Mouse (Mus musculus) bone marrow, adult 2 months (tissue): ENCODE results near the gene Grm1. TPM values are rescaled to one million over a fixed set of nuclear protein-coding genes. Genes with fewer than 3 reads are reported as not detected.

Experiments
- H3K27ac ChIP-seq: fragments of 200-500 bp; 2 replicates; pipeline ENCODE4 v1.5.1; 2012; ENCODE audit warnings: low read depth, mild to moderate bottlenecking, control low read depth, inconsistent platforms, low read length; ENCODE audit not compliant: control insufficient read depth, poor library complexity, insufficient read depth
- H3K4me1 ChIP-seq: fragments of 200-500 bp; 2 replicates; pipeline ENCODE4 v1.6.1; 2011; ENCODE audit warnings: low read length; ENCODE audit not compliant: control insufficient read depth, insufficient read depth
- H3K4me3 ChIP-seq: fragments of 200-500 bp; replicated peaks from 2 replicates; pipeline ENCODE3; 2011; ENCODE audit warnings: mild to moderate bottlenecking, low read depth, low read length, control low read depth; ENCODE audit not compliant: control insufficient read depth
- CTCF ChIP-seq: fragments of 200-500 bp; IDR thresholded peaks from 2 replicates; pipeline ENCODE4 v1.5.1; 2011; ENCODE audit warnings: low read length, control low read depth; ENCODE audit not compliant: control insufficient read depth, insufficient read depth
- POLR2A ChIP-seq: fragments of 200-500 bp; IDR thresholded peaks from 2 replicates; pipeline ENCODE4 v1.6.1; 2011; ENCODE audit warnings: low read depth, mild to moderate bottlenecking, control low read depth, low read length, borderline replicate concordance; ENCODE audit not compliant: control insufficient read depth
- WGBS: fragments of 180-500 bp; shearing (Covaris S2); methylation state at CpG from one replicate; pipeline ENCODE4 v1.1.7; 2018; 5-methylcytosine and 5-hydroxymethylcytosine counted together
- polyA plus RNA-seq: library from polyadenylated mRNA; stranded (reverse); fragments of >200 nt; gene quantifications from 2 replicates; pipeline ENCODE4 v1.2.4, GENCODE M21; 2011; ENCODE audit warnings: low replicate concordance; ENCODE audit not compliant: missing spikeins, insufficient read depth, insufficient read length

The Grm1 gene
- polyA plus RNA-seq, 1 experiment, result not detected

DNA sequence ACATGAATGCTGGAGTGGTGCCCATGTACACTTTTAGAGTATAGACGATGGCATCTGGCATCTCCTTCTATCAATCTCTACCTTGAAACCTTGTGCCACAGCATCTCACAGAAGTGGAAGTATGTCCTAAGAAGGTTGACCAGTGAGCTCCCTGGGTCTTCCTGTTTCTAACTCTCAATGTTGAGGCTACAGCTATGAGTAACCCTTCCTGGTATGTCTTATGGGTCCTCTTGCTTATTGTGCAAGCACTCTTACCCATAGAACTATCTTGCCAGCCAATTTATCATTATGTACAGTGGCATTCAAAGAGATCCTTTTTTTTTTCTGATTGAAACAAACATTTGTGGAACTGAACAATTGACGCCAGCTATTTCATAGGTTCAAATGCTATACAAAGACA is 340.0 kb downstream of the Grm1 start:
- WGBS, result 56% methylated on average over 2 of the region's 2 CpGs
- Histone ChIP-seq H3K27ac (no peak overlapping the region), H3K4me1 (peaks cover 3% of the 10 kb centered on the region; the same call in 1 of the 2 replicates), H3K4me3 (no peak overlapping the region)
- no peak for TF ChIP-seq POLR2A
- TF ChIP-seq CTCF, result no peak

DNA sequence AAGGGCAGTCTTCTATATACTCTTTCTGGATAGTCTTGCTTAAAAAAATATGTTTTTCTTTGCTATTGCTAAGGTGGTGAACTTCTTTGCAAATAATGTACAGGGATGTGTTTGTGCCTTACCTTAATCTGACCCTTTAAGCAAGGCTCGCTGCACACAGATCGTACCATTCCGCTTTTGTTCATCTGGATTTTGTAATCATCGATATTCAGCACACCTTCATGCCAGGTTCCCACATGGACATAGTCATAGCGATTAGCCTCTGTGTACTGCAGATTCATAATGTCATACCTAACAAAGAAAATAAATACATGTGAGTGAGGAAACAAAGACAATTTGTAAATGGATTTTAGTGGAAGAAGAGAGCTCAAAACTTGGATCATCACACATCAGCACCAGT is 340.8 kb downstream of the Grm1 start:
- 86% methylated on average over 5 of the region's 5 CpGs for WGBS
- Histone ChIP-seq H3K4me3 (no peak overlapping the region), H3K4me1 (peaks cover 3% of the 10 kb centered on the region; the same call in 1 of the 2 replicates), H3K27ac (no peak overlapping the region)
- TF ChIP-seq POLR2A (no peak), CTCF (no peak)

DNA sequence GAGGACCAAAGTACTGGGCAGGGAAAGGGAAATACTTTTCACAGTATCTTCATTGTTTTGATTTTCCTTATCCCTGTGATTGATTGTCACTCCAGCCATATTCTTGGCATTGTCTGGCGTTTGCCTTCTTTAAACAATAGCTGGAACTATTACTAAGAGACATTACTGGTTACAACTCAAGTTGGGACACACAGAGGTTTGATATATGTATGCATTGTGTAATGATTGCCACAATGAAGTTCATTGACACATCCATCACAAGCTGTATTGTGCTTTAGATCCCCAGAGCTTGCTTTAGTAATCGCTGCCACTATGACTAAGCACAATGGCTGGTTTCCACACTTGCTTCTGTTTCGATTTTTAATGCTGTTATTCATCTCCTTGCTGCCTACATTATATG is 341.4 kb downstream of the Grm1 start:
- TF ChIP-seq CTCF (no peak), POLR2A (no peak)
- H3K27ac ChIP-seq, result no peak overlapping the region
- WGBS, result 15% methylated on average over 3 of the region's 3 CpGs
- peaks cover 3% of the 10 kb centered on the region; the same call in 1 of the 2 replicates for H3K4me1 ChIP-seq
- no peak overlapping the region for H3K4me3 ChIP-seq

DNA sequence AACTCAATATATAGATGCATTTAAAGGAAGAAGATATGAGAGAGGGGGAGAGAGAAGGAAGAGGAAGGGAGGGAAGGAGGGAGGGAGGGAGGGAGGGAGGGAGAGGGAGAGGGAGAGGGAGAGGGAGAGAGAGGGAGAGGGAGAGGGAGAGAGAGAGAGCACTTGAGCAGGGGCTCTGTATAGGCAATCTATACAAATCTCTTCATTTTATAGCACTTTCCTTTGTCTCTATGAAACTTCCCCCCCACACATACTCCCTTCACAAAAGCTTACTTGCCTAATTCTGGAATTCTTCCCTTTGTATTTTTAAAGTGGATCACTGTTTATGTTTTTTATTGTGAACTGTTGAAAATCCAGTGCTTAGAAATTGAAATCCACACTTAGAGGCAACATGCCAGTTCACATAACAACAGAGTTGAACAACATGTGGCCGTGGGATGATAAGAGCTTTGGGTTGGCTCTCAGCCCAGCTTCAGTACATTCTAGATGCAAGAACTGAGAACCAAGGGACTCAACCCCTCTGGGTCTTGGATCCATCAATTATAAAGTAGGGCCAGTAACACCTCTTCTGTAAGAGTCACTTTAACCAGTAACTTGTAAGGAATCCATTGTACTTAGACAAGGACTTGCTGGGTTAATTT is 345.0 kb downstream of the Grm1 start:
- Histone ChIP-seq H3K27ac (no peak overlapping the region), H3K4me3 (no peak overlapping the region), H3K4me1 (peaks cover 6% of the 10 kb centered on the region; the same call in 1 of the 2 replicates)
- WGBS, result 22% methylated on average over 1 of the region's 1 CpGs
- TF ChIP-seq POLR2A (no peak), CTCF (no peak)

DNA sequence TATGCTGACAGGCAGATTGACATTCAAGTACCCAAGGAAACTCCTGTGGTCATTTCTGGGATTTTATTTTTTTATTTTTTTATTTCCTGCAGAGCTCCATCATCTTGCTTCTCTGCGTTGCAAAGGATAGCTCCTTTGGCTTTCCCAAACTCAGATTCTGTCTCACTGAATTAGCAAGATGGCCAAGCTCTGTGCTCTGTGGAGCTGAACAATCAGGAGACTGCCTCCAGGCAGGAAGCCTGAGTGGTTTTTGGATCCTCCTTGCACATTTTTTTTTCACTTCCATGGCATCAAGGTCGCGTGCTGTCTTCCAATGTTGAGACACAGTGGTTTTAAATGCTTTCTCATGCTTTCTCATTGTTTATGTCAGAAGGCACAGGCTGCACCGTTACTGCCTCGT is 347.6 kb downstream of the Grm1 start:
- WGBS, result 11% methylated on average over 5 of the region's 5 CpGs
- Histone ChIP-seq H3K27ac (no peak overlapping the region), H3K4me3 (no peak overlapping the region), H3K4me1 (peaks cover 3% of the 10 kb centered on the region; the same call in 1 of the 2 replicates)
- TF ChIP-seq CTCF (no peak), POLR2A (no peak)

DNA sequence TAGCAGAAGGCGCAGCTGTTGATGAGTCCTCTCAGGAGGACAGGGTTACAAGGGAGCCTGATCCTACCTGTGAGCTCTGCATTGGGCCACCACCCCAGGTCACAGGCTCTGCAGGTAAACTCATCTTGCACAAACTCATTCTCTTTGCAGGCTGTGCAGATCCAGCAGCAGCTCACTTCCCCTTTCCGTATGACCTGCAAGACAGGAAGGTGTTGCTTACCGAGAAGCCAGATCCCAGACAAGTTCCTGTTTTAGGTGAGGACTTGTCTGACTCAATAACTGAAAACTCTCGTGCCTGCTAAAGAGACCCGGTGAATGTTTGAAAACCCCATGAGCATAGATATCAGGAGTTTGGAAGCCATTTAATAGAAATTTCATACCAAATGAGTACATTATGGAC is 349.1 kb downstream of the Grm1 start:
- TF ChIP-seq CTCF (no peak), POLR2A (no peak)
- Histone ChIP-seq H3K4me1 (peaks cover 3% of the 10 kb centered on the region; the same call in 1 of the 2 replicates), H3K4me3 (peak overlapping the region; percentile 14), H3K27ac (peak overlapping the region; percentile 54; the same call in 1 of the 2 replicates)
- WGBS, result 8% methylated on average over 5 of the region's 5 CpGs

DNA sequence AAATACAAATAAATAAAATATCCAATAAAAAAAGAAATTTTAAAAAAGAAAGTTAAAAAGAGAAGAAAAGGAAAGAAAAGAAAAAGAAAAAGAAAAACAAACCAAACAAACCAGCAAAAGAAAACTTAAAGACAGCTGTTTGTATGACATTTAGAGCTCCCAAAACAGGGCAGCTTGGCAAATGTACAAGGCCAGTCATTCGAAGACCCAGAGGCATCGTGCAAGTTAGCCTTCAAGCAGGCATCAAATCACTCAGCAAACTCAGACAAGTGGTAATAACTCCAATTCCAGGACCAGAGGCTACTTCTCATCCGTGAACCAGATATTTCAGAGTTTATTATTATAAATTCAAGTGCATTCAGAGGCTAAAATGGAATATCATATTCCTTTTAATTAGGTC is 355.7 kb downstream of the Grm1 start:
- WGBS, result 88% methylated on average over 3 of the region's 3 CpGs
- TF ChIP-seq CTCF, result no peak
- TF ChIP-seq POLR2A, result no peak
- no peak overlapping the region for H3K4me3 ChIP-seq
- no peak overlapping the region for H3K27ac ChIP-seq
- no peaks in the 10 kb centered on the region; the same call in 1 of the 2 replicates for H3K4me1 ChIP-seq

DNA sequence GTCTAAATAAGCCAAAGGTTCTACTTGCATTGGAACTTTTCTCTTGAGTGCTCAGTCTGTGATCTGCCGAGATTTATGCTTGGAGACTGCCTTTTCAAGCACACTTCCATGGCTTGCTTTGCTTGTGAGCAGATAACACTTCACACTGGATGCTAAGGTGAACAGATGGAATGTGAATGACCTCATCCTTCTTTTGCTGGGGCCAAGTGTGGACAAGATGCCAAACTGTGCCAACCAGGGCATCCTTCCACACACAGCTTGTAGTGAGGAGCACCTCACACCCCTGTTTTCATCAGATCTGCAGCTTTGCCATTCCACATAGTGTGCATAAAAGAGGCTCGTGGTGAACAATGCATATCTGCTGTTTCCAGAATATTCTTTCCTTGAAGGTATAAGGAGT is 371.3 kb downstream of the Grm1 start:
- Histone ChIP-seq H3K4me3 (no peak overlapping the region), H3K27ac (no peak overlapping the region), H3K4me1 (no peaks in the 10 kb centered on the region)
- TF ChIP-seq CTCF (no peak), POLR2A (no peak)
- 79% methylated on average over 2 of the region's 2 CpGs for WGBS
